Mouse (Mus musculus) midbrain, embryonic 10.5 days (tissue): ENCODE data around the gene Dock10. TPM values are rescaled to one million over a fixed set of nuclear protein-coding genes. Genes with fewer than 3 reads are reported as not detected.

Source experiments
- DNase-seq: peaks from one replicate; pipeline ENCODE4 v3.0.0-alpha.2; 2017; ENCODE audit warnings: low spot score
- H3K27ac ChIP-seq: fragments of 300-500 bp; sonication (generic); replicated peaks from 2 replicates; pipeline ENCODE4 v1.5.1; 2016; ENCODE audit warnings: mild to moderate bottlenecking
- H3K27me3 ChIP-seq: fragments of 300-500 bp; sonication (generic); 2 replicates; pipeline ENCODE4 v1.6.1; 2016; ENCODE audit warnings: low read depth, mild to moderate bottlenecking; ENCODE audit not compliant: poor library complexity, severe bottlenecking
- H3K36me3 ChIP-seq: fragments of 300-500 bp; sonication (generic); 2 replicates; pipeline ENCODE4 v1.6.1; 2016; ENCODE audit warnings: mild to moderate bottlenecking, moderate library complexity
- H3K4me1 ChIP-seq: fragments of 300-500 bp; sonication (generic); 2 replicates; pipeline ENCODE4 v1.6.1; 2016
- H3K4me3 ChIP-seq: fragments of 300-500 bp; sonication (generic); 2 replicates; pipeline ENCODE4 v1.5.1; 2016; ENCODE audit warnings: mild to moderate bottlenecking, moderate library complexity
- H3K9me3 ChIP-seq: fragments of 300-500 bp; sonication (generic); replicated peaks from 2 replicates; pipeline ENCODE4 v1.6.1; 2016; ENCODE audit warnings: mild to moderate bottlenecking
- WGBS: fragments of 180-500 bp; shearing (Covaris S2); methylation state at CpG from one replicate; pipeline ENCODE4 v1.1.7; 2016; 5-methylcytosine and 5-hydroxymethylcytosine counted together
- polyA plus RNA-seq: library from polyadenylated mRNA; unstranded; fragments of >200 nt; fragmentation: Nextera tagmentation; extraction: Ambion mirVana; gene quantifications from 2 replicates; pipeline ENCODE4 v1.2.1, GENCODE M21; 2016

The Dock10 gene
- polyA plus RNA-seq, 1 experiment from 2014 or later: 1.9 TPM

- H3K4me3 ChIP-seq: no peak overlapping the region
- no peaks in the 10 kb centered on the region for H3K9me3 ChIP-seq
- DNase-seq: no peak
- H3K4me1 ChIP-seq: no peaks in the 10 kb centered on the region
- H3K36me3 ChIP-seq: no peaks in the 10 kb centered on the region
- no peaks in the 10 kb centered on the region for H3K27me3 ChIP-seq
- H3K27ac ChIP-seq: no peak overlapping the region
Measured at GRCm38 (mm10) chr1:80459477-80459876, 298.9 kb downstream of the Dock10 start.

GRCm38 (mm10) chr1:80453971-80454370 is 304.4 kb downstream of the Dock10 start:
- Histone ChIP-seq H3K4me3 (no peak overlapping the region), H3K27ac (no peak overlapping the region), H3K36me3 (no peaks in the 10 kb centered on the region), H3K27me3 (no peaks in the 10 kb centered on the region), H3K4me1 (no peaks in the 10 kb centered on the region), H3K9me3 (no peaks in the 10 kb centered on the region)
- 86% methylated on average over 2 of the region's 2 CpGs for WGBS
- DNase-seq: no peak

GRCm38 (mm10) chr1:80451914-80452549 is 306.3 kb downstream of the Dock10 start:
- Histone ChIP-seq H3K9me3 (no peaks in the 10 kb centered on the region), H3K27ac (no peak overlapping the region), H3K36me3 (no peaks in the 10 kb centered on the region), H3K4me3 (no peak overlapping the region), H3K27me3 (no peaks in the 10 kb centered on the region), H3K4me1 (no peaks in the 10 kb centered on the region)
- no peak for DNase-seq
- 92% methylated on average over 1 of the region's 1 CpGs for WGBS
